Mouse (Mus musculus): ENCODE data around the gene Olfr1311. TPM values are rescaled to one million over a fixed set of nuclear protein-coding genes. Genes with fewer than 3 reads are reported as not detected.
"Not testable (repeated sequence)": the region's sequence is repeated elsewhere in the genome, so short reads cannot be mapped to it uniquely, and the experiment has no call there.

Gene Olfr1311
- not detected in 2 replicates for polyA plus RNA-seq (2012; rRNA removed)

DNA sequence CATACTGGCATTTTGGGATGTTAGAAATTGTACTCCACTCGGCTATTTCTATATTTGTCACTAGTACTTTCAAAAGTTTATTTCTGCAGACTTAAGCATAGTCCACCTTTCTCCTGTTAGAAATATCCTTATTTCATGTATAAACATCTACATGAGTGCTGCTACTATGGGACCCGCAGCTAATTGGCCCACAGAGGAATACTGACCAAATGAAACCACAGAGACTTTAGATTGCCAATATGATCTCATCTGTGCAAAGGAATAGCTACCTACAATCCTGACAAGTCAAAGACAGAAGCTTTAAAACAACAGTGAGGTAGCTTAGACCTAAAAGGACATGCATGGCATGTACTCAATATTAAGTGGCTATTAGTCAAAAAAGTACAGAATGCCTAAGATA lies at the start of gene Olfr1311:
Gene Olfr1311 (minus strand): TSS at position 101 of the 400 bp plus-strand sequence.
- DNase-seq: no peak
- H3K4me3 ChIP-seq (ENCODE audit: control insufficient read depth, insufficient read depth, low read length): no peak within 1 kb of the TSS
- no peaks in the 10 kb centered on the region for H3K4me1 ChIP-seq (replicated peaks; ENCODE audit: control insufficient read depth, insufficient read depth, low read length)
- TF ChIP-seq POLR2A (IDR thresholded peaks at IDR 0.05; ENCODE audit: control insufficient read depth, extremely low read depth, insufficient read depth, low read length, poor library complexity) (no peak), CTCF (IDR thresholded peaks at IDR 0.05; ENCODE audit: borderline replicate concordance, control insufficient read depth, extremely low read depth, insufficient read depth, low read length, poor library complexity) (no peak)
- H3K27me3 ChIP-seq (ENCODE audit: control insufficient read depth, insufficient read depth, low read length): no peaks in the 10 kb centered on the region
- H3K27ac ChIP-seq (ENCODE audit: control insufficient read depth, insufficient read depth, low read length): no peak within 1 kb of the TSS
- H3K36me3 ChIP-seq (ENCODE audit: control insufficient read depth, insufficient read depth, low read length): no peaks in the 10 kb centered on the region
- WGBS: 98% methylated on average over 2 of the region's 2 CpGs

DNA sequence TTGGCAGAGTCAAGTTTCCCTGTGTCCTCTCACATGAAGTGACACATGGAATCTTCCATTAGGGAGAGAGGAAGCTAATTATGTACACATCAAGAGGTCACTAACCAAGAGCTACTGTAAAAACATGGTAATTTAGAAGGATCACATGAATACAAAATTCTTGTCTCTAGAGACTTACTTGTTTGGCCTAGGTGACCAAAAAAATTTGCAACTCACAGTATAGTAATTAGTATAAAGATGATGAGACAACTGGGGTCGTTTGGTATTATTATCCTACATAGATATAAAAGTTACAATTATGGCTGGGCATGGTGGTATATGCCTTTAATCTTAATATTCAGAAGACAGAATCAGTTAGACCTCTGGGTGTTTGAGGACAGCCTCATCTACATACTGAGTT lies 25.9 kb upstream of the Olfr1311 start, which contains the start of gene Olfr1312:
Gene Olfr1312 (minus strand): TSS at position 101 of the 400 bp plus-strand sequence.
- Histone ChIP-seq H3K27me3 (ENCODE audit: control insufficient read depth, insufficient read depth, low read length) (no peaks in the 10 kb centered on the region), H3K36me3 (ENCODE audit: control insufficient read depth, insufficient read depth, low read length) (no peaks in the 10 kb centered on the region), H3K4me1 (replicated peaks; ENCODE audit: control insufficient read depth, insufficient read depth, low read length) (no peaks in the 10 kb centered on the region), H3K4me3 (ENCODE audit: control insufficient read depth, insufficient read depth, low read length) (no peak within 1 kb of the TSS), H3K27ac (ENCODE audit: control insufficient read depth, insufficient read depth, low read length) (no peak within 1 kb of the TSS)
- TF ChIP-seq CTCF (IDR thresholded peaks at IDR 0.05; ENCODE audit: borderline replicate concordance, control insufficient read depth, extremely low read depth, insufficient read depth, low read length, poor library complexity) (no peak), POLR2A (IDR thresholded peaks at IDR 0.05; ENCODE audit: control insufficient read depth, extremely low read depth, insufficient read depth, low read length, poor library complexity) (no peak)
- no peak for DNase-seq
- WGBS: 17% methylated on average over 1 of the region's 1 CpGs

DNA sequence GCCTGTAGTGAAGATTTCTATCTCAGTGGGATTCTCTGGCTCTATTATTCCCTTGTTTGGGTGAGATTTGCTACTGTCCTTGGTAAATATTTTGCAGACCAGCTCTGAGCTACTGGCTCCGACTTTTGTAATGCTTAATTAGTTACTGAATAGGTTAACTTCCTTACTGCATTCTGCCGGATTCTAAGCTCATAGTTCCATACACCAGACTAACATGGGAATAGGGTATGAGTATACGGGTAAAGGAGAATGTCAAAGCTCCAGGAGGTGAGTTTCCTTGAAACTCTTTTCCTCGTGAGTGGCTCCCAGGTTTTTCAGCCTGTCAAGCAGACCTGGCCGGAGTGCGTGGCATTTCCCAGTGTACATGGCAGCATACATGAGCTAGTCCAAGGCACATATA lies 2.8 kb upstream of the Olfr1311 start:
- not testable (repeated sequence) for H3K27me3 ChIP-seq (ENCODE audit: control insufficient read depth, insufficient read depth, low read length); H3K36me3 ChIP-seq (ENCODE audit: control insufficient read depth, insufficient read depth, low read length); H3K4me1 ChIP-seq (replicated peaks; ENCODE audit: control insufficient read depth, insufficient read depth, low read length); H3K27ac ChIP-seq (ENCODE audit: control insufficient read depth, insufficient read depth, low read length); H3K4me3 ChIP-seq (ENCODE audit: control insufficient read depth, insufficient read depth, low read length); DNase-seq
- 57% methylated on average over 6 of the region's 6 CpGs for WGBS

DNA sequence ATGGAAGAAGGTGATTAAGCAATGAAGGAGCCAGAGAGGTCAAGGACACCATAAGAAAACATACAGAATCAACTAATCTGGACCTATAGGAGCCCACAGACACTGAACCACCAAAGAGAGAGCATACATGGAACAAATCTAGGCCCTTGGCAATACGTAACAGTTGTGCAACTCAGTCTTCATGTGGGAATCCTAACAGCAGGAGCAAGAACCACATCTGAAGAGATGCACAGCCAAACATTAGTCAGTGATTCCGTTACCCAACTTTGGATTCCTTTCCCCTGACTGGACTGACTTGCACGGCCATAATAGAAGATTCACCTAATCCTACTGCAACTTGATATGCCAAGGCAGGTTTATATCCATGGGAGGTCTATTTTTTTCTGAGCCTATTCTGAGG lies 9.3 kb downstream of the Olfr1311 start:
- no peak for DNase-seq

DNA sequence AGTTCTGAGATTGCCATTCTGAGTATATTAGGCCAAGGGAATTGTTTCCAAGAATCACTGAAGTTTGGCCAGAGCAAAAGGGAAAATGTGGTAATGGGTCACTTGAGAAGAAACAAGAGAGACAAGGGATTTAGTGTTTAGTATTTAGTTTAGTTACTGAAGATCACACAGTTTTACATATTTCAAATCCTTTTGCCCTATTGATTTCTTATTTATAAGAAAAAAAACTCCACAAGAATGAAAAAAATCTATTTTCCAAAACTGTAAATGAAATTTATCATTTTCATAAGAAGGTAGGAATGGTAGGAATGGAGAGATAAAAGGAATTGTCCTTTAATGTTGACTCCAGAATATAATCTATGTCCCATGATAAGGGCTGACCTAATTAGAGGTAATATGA lies 11.6 kb downstream of the Olfr1311 start, which contains the start of gene Olfr1310:
Gene Olfr1310 (minus strand): TSS at position 101 of the 400 bp plus-strand sequence.
- no peaks in the 10 kb centered on the region for H3K4me1 ChIP-seq (replicated peaks; ENCODE audit: control insufficient read depth, insufficient read depth, low read length)
- no peak for DNase-seq
- H3K27me3 ChIP-seq (ENCODE audit: control insufficient read depth, insufficient read depth, low read length): no peaks in the 10 kb centered on the region
- TF ChIP-seq CTCF (IDR thresholded peaks at IDR 0.05; ENCODE audit: borderline replicate concordance, control insufficient read depth, extremely low read depth, insufficient read depth, low read length, poor library complexity) (no peak), POLR2A (IDR thresholded peaks at IDR 0.05; ENCODE audit: control insufficient read depth, extremely low read depth, insufficient read depth, low read length, poor library complexity) (no peak)
- no peaks in the 10 kb centered on the region for H3K36me3 ChIP-seq (ENCODE audit: control insufficient read depth, insufficient read depth, low read length)
- no peak within 1 kb of the TSS for H3K4me3 ChIP-seq (ENCODE audit: control insufficient read depth, insufficient read depth, low read length)
- H3K27ac ChIP-seq (ENCODE audit: control insufficient read depth, insufficient read depth, low read length): no peak within 1 kb of the TSS

More for the DNA sequence above, 9.3 kb downstream of the Olfr1311 start:
- 91% methylated on average over 3 of the region's 3 CpGs for WGBS
- H3K27me3 ChIP-seq (ENCODE audit: control insufficient read depth, insufficient read depth, low read length): no peaks in the 10 kb centered on the region
- H3K36me3 ChIP-seq (ENCODE audit: control insufficient read depth, insufficient read depth, low read length): no peaks in the 10 kb centered on the region
- H3K4me3 ChIP-seq (ENCODE audit: control insufficient read depth, insufficient read depth, low read length): no peak overlapping the region
- no peaks in the 10 kb centered on the region for H3K4me1 ChIP-seq (replicated peaks; ENCODE audit: control insufficient read depth, insufficient read depth, low read length)
- H3K27ac ChIP-seq (ENCODE audit: control insufficient read depth, insufficient read depth, low read length): no peak overlapping the region
- no peak for TF ChIP-seq CTCF (IDR thresholded peaks at IDR 0.05; ENCODE audit: borderline replicate concordance, control insufficient read depth, extremely low read depth, insufficient read depth, low read length, poor library complexity)
- TF ChIP-seq POLR2A (IDR thresholded peaks at IDR 0.05; ENCODE audit: control insufficient read depth, extremely low read depth, insufficient read depth, low read length, poor library complexity): no peak

DNA sequence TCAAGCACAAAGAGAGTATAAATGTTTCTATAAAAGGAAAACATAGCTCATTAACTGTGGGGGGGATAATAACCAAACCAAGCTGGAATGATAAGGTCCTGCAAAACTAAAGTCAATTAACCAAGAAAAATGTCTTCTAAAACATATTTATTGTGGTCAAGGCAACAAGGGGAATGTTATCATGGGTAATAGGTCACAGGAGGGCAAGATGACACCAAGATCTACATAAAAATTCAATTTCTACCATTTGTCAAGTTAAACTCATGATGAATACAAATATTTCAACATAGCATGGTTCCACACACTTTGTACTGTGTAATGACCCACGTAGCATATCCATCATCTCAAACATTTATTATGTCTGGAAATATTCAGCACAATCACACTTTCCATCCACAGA lies 34.0 kb downstream of the Olfr1311 start, which contains the start of gene Olfr1309:
Gene Olfr1309 (minus strand): TSS at position 101 of the 400 bp plus-strand sequence.
- Histone ChIP-seq H3K36me3 (ENCODE audit: control insufficient read depth, insufficient read depth, low read length) (no peaks in the 10 kb centered on the region), H3K27me3 (ENCODE audit: control insufficient read depth, insufficient read depth, low read length) (no peaks in the 10 kb centered on the region), H3K27ac (ENCODE audit: control insufficient read depth, insufficient read depth, low read length) (no peak within 1 kb of the TSS), H3K4me1 (replicated peaks; ENCODE audit: control insufficient read depth, insufficient read depth, low read length) (no peaks in the 10 kb centered on the region), H3K4me3 (ENCODE audit: control insufficient read depth, insufficient read depth, low read length) (no peak within 1 kb of the TSS)
- WGBS: 59% methylated on average over 1 of the region's 1 CpGs
- no peak for DNase-seq
- no peak for TF ChIP-seq CTCF (IDR thresholded peaks at IDR 0.05; ENCODE audit: borderline replicate concordance, control insufficient read depth, extremely low read depth, insufficient read depth, low read length, poor library complexity)
- no peak for TF ChIP-seq POLR2A (IDR thresholded peaks at IDR 0.05; ENCODE audit: control insufficient read depth, extremely low read depth, insufficient read depth, low read length, poor library complexity)

Other genes starting within 250 kb of the Olfr1311 start
- gene Olfr1302, start 247.0 kb downstream of the Olfr1311 start, polyA plus RNA-seq (2012; rRNA removed): not detected in 2 replicates
- not detected in 2 replicates for gene Olfr1303, start 204.1 kb downstream of the Olfr1311 start, polyA plus RNA-seq (2012; rRNA removed)
- not detected in 2 replicates for gene Olfr1305, start 147.3 kb downstream of the Olfr1311 start, polyA plus RNA-seq (2012; rRNA removed)
- not detected in 2 replicates for gene Olfr1306, start 108.1 kb downstream of the Olfr1311 start, polyA plus RNA-seq (2012; rRNA removed)
- not detected in 2 replicates for gene Olfr1307, start 75.0 kb downstream of the Olfr1311 start, polyA plus RNA-seq (2012; rRNA removed)
- not detected in 2 replicates for gene Olfr1308, start 59.5 kb downstream of the Olfr1311 start, polyA plus RNA-seq (2012; rRNA removed)
- not detected in 2 replicates for gene Olfr1309, start 34.1 kb downstream of the Olfr1311 start, polyA plus RNA-seq (2012; rRNA removed)
- gene Olfr1310, start 11.7 kb downstream of the Olfr1311 start, polyA plus RNA-seq (2012; rRNA removed): not detected in 2 replicates
- not detected in 2 replicates for gene Olfr1312, start 25.8 kb upstream of the Olfr1311 start, polyA plus RNA-seq (2012; rRNA removed)
- not detected in 2 replicates for gene Olfr1313, start 53.4 kb upstream of the Olfr1311 start, polyA plus RNA-seq (2012; rRNA removed)
- gene Olfr1314, start 72.4 kb upstream of the Olfr1311 start, polyA plus RNA-seq (2012; rRNA removed): not detected in 2 replicates
- not detected in 2 replicates for gene Olfr1315-ps1, start 91.0 kb upstream of the Olfr1311 start, polyA plus RNA-seq (2012; rRNA removed)
- gene Olfr1316, start 110.6 kb upstream of the Olfr1311 start, polyA plus RNA-seq (2012; rRNA removed): not detected in 2 replicates
- gene Olfr1317, start 115.9 kb upstream of the Olfr1311 start, polyA plus RNA-seq (2012; rRNA removed): not detected in 2 replicates
- not detected in 2 replicates for gene Olfr1318, start 129.8 kb upstream of the Olfr1311 start, polyA plus RNA-seq (2012; rRNA removed)
- gene Lpcat4, start 215.1 kb upstream of the Olfr1311 start, polyA plus RNA-seq (2012; rRNA removed): 70.0 and 77.7 TPM in 2 replicates
- gene Nutm1, start 234.9 kb upstream of the Olfr1311 start, polyA plus RNA-seq (2012; rRNA removed): 0.03 TPM in 1 of 2 replicates, not detected in the other
- 100 and 126 TPM in 2 replicates for gene Nop10, start 237.5 kb upstream of the Olfr1311 start, polyA plus RNA-seq (2012; rRNA removed)
- gene Slc12a6, start 241.4 kb upstream of the Olfr1311 start, polyA plus RNA-seq (2012; rRNA removed): 97.6 and 97.8 TPM in 2 replicates
- 0.03 TPM in 1 of 2 replicates, not detected in the other for gene Gm21985, start 241.9 kb upstream of the Olfr1311 start, polyA plus RNA-seq (2012; rRNA removed)